Mouse (Mus musculus) limb, embryonic 14.5 days (tissue): ENCODE results near the gene Ecm2. TPM values are rescaled to one million over a fixed set of nuclear protein-coding genes. Genes with fewer than 3 reads are reported as not detected.

ENCODE experiments used
- ATAC-seq: fragments of 200-750 bp; cut with Nextera tagmentation; 2 replicates; pipeline ENCODE4 v1.8.0; 2017; ENCODE audit warnings: low read depth, moderate number of reproducible peaks, moderate TSS enrichment; ENCODE audit not compliant: low FRiP score
- DNase-seq: peaks from one replicate; pipeline ENCODE4 v3.0.0-alpha.2; 2015; ENCODE audit warnings: low spot score
- H3K27ac ChIP-seq: fragments of 300-500 bp; sonication (generic); replicated peaks from 2 replicates; pipeline ENCODE4 v1.5.1; 2014; ENCODE audit warnings: low read depth, mild to moderate bottlenecking, low read length, moderate library complexity, mixed read lengths
- H3K27me3 ChIP-seq: fragments of 300-500 bp; sonication (generic); 2 replicates; pipeline ENCODE4 v1.6.1; 2014; ENCODE audit warnings: low read length, mixed read lengths; ENCODE audit not compliant: control insufficient read depth, insufficient read depth
- H3K36me3 ChIP-seq: fragments of 300-500 bp; sonication (generic); 2 replicates; pipeline ENCODE4 v1.6.1; 2014; ENCODE audit warnings: mild to moderate bottlenecking, low read length, moderate library complexity, mixed read lengths; ENCODE audit not compliant: control insufficient read depth, insufficient read depth
- H3K4me1 ChIP-seq: fragments of 300-500 bp; sonication (generic); 2 replicates; pipeline ENCODE4 v1.6.1; 2014; ENCODE audit warnings: antibody characterized with exemption, low read length, mixed read lengths; ENCODE audit not compliant: control insufficient read depth, insufficient read depth
- H3K4me2 ChIP-seq: fragments of 300-500 bp; sonication (generic); replicated peaks from 2 replicates; pipeline ENCODE4 v1.6.1; 2014; ENCODE audit warnings: low read depth, mild to moderate bottlenecking, low read length, moderate library complexity; ENCODE audit not compliant: severe bottlenecking
- H3K4me3 ChIP-seq: fragments of 300-500 bp; sonication (generic); replicated peaks from 2 replicates; pipeline ENCODE4 v1.5.1; 2014; ENCODE audit warnings: low read length
- H3K9ac ChIP-seq: fragments of 300-500 bp; sonication (generic); 2 replicates; pipeline ENCODE4 v1.6.1; 2014; ENCODE audit warnings: mild to moderate bottlenecking, low read depth, low read length, moderate library complexity; ENCODE audit not compliant: severe bottlenecking
- H3K9me3 ChIP-seq: fragments of 300-500 bp; sonication (generic); 2 replicates; pipeline ENCODE4 v1.6.1; 2016; ENCODE audit warnings: low read length; ENCODE audit not compliant: control insufficient read depth
- POLR2A ChIP-seq: fragments of 200-500 bp; IDR thresholded peaks from 2 replicates; pipeline ENCODE4 v1.8.0; 2012; ENCODE audit warnings: inconsistent platforms, mild to moderate bottlenecking, moderate library complexity, borderline replicate concordance; ENCODE audit not compliant: insufficient read depth, insufficient read length; ENCODE audit errors: extremely low read depth
- WGBS: fragments of 180-500 bp; shearing (Covaris S2); extraction: QIAGEN DNeasy Blood & Tissue Kit; methylation state at CpG from one replicate; pipeline ENCODE4 v1.1.7; 2014; 5-methylcytosine and 5-hydroxymethylcytosine counted together
- polyA plus RNA-seq, 2 experiments: library from polyadenylated mRNA; depleted of rRNA in 1 of 2; stranded (reverse) in 1 of 2; unstranded in 1 of 2; fragments of >200 nt; fragmentation: Nextera tagmentation in 1 of 2; extraction: Ambion mirVana in 1 of 2; gene quantifications; 2 replicates each; pipeline versions ENCODE4 v1.2.1 to v1.2.3; 2012 to 2014

Gene Ecm2
- polyA plus RNA-seq, 2 experiments, result 2.5 to 4.6 TPM

- 90% methylated on average over 3 of the region's 3 CpGs for WGBS
- DNase-seq (no peak), ATAC-seq (no peak)
- Histone ChIP-seq H3K27me3 (no peaks in the 10 kb centered on the region), H3K9me3 (no peaks in the 10 kb centered on the region), H3K9ac (no peak overlapping the region), H3K36me3 (no peaks in the 10 kb centered on the region), H3K4me1 (peaks cover 15% of the 10 kb centered on the region), H3K4me3 (no peak overlapping the region), H3K4me2 (no peak overlapping the region), H3K27ac (no peak overlapping the region)
- TF ChIP-seq POLR2A, result no peak
Observed at GRCm38 (mm10) chr13:49549616-49550015, 45.0 kb downstream of the Ecm2 start.

- DNase-seq (no peak), ATAC-seq (no peak)
- H3K4me3 ChIP-seq, result no peak overlapping the region
- no peak overlapping the region for H3K27ac ChIP-seq
- no peaks in the 10 kb centered on the region for H3K4me1 ChIP-seq
- no peak for TF ChIP-seq POLR2A
- H3K27me3 ChIP-seq, result no peaks in the 10 kb centered on the region
- H3K9me3 ChIP-seq, result no peaks in the 10 kb centered on the region
- H3K4me2 ChIP-seq, result no peak overlapping the region
- H3K9ac ChIP-seq, result no peak overlapping the region
- WGBS, result 78% methylated on average over 5 of the region's 5 CpGs
- H3K36me3 ChIP-seq, result no peaks in the 10 kb centered on the region
Observed at GRCm38 (mm10) chr13:49554519-49554918, 49.9 kb downstream of the Ecm2 start.

GRCm38 (mm10) chr13:49556203-49556602 is 51.6 kb downstream of the Ecm2 start:
- WGBS, result 92% methylated on average over 1 of the region's 1 CpGs
- ATAC-seq, result no peak
- no peak overlapping the region for H3K27ac ChIP-seq
- no peaks in the 10 kb centered on the region for H3K9me3 ChIP-seq
- DNase-seq, result no peak
- H3K9ac ChIP-seq, result no peak overlapping the region
- H3K4me2 ChIP-seq, result no peak overlapping the region
- no peak for TF ChIP-seq POLR2A
- H3K4me3 ChIP-seq, result no peak overlapping the region
- H3K27me3 ChIP-seq, result no peaks in the 10 kb centered on the region
- H3K4me1 ChIP-seq, result no peaks in the 10 kb centered on the region
- H3K36me3 ChIP-seq, result no peaks in the 10 kb centered on the region

GRCm38 (mm10) chr13:49556924-49557323 is 52.3 kb downstream of the Ecm2 start:
- H3K27me3 ChIP-seq, result no peaks in the 10 kb centered on the region
- H3K4me2 ChIP-seq, result no peak overlapping the region
- ATAC-seq (no peak), DNase-seq (no peak)
- no peaks in the 10 kb centered on the region for H3K36me3 ChIP-seq
- H3K9ac ChIP-seq, result no peak overlapping the region
- 57% methylated on average over 1 of the region's 1 CpGs for WGBS
- no peaks in the 10 kb centered on the region for H3K4me1 ChIP-seq
- no peak for TF ChIP-seq POLR2A
- no peak overlapping the region for H3K27ac ChIP-seq
- no peaks in the 10 kb centered on the region for H3K9me3 ChIP-seq
- no peak overlapping the region for H3K4me3 ChIP-seq

- no peak for DNase-seq
- H3K9me3 ChIP-seq, result no peaks in the 10 kb centered on the region
- no peaks in the 10 kb centered on the region for H3K4me1 ChIP-seq
- no peak for TF ChIP-seq POLR2A
- no peak overlapping the region for H3K27ac ChIP-seq
- no peak overlapping the region for H3K4me2 ChIP-seq
- 45% methylated on average over 2 of the region's 2 CpGs for WGBS
- no peak overlapping the region for H3K9ac ChIP-seq
- ATAC-seq, result no peak
- H3K4me3 ChIP-seq, result no peak overlapping the region
- H3K36me3 ChIP-seq, result no peaks in the 10 kb centered on the region
- no peaks in the 10 kb centered on the region for H3K27me3 ChIP-seq
Observed at GRCm38 (mm10) chr13:49559185-49559584, 54.6 kb downstream of the Ecm2 start.

- Histone ChIP-seq H3K27ac (no peak overlapping the region), H3K36me3 (no peaks in the 10 kb centered on the region), H3K4me1 (no peaks in the 10 kb centered on the region), H3K9ac (no peak overlapping the region), H3K4me3 (no peak overlapping the region), H3K27me3 (no peaks in the 10 kb centered on the region), H3K9me3 (no peaks in the 10 kb centered on the region), H3K4me2 (no peak overlapping the region)
- no peak for DNase-seq
- 62% methylated on average over 2 of the region's 2 CpGs for WGBS
- no peak for ATAC-seq
- TF ChIP-seq POLR2A, result no peak
Observed at GRCm38 (mm10) chr13:49560886-49561285, 56.3 kb downstream of the Ecm2 start.
